Mouse (Mus musculus) stomach, adult 2 months (tissue): Measurements from ENCODE around the gene Olfr1291-ps1. TPM values are rescaled to one million over a fixed set of nuclear protein-coding genes. Genes with fewer than 3 reads are reported as not detected.

Experiments used
- polyA plus RNA-seq: library from polyadenylated mRNA; depleted of rRNA; stranded (reverse); fragments of >200 nt; gene quantifications from 2 replicates; pipeline ENCODE4 v1.2.3, GENCODE M21; 2012; rRNA removed

Olfr1291-ps1 gene
- polyA plus RNA-seq = not detected in 2 replicates

DNA sequence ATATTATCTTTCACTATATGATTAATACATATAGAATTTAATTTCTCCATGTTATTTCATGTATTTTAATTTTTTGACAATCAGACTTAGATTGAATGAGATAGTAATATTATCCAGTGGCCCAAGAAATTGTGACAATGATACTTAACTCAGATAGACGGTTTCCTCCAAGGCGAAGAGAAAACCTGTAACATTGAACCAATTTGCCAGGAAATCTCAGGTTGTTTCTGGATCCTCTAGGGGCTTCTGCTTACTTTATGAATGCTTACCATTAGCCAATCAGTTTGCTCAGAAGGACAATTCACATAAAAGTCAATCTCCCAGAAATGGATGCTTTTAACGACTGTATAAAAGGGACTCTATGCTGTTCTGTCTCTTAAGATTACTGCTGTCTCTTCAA, at the start of gene Olfr1291-ps1:
Gene Olfr1291-ps1 (plus strand): TSS at position 301 of the 400 bp plus-strand sequence.

DNA sequence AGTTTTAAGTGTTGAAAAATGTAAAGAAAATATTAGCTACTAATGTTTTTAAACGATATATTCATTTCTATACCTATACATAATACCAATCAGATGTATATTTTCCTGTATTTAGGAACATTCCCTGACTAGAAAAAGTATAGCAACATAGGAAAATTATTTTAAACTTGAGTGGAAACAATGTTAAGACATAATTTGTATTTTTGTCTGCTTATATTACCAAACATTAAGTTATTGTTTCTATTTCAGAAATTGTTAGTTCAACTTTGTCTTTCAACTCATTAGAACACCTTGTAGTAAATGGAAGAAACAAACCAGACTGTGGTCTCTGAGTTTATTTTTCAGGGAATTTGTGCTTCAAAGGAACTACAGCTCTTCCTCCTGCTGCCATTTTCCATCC, 48.1 kb upstream of the Olfr1291-ps1 start, which contains the start of gene Olfr1287:
Gene Olfr1287 (plus strand): TSS at position 301 of the 400 bp plus-strand sequence.

DNA sequence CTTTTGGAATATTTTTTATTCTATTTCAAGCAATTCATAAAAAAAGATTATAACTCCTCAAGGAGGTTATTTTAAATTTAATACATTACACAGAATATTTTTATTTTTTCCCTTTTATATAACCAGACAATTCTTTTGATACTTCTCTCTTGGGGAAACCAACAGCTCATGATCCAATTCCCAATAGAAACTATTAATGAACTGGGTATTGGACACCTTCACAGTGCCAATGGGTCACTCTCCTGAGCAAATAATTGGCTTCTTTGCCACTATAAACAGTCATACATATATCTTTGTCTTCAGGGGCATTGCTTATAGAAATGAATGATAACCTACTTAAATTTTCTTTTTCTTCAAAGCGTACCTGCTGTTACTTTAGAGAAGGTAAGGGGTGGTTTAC, 23.2 kb upstream of the Olfr1291-ps1 start, which contains the start of gene Olfr1288:
Gene Olfr1288 (plus strand): TSS at position 301 of the 400 bp plus-strand sequence.

DNA sequence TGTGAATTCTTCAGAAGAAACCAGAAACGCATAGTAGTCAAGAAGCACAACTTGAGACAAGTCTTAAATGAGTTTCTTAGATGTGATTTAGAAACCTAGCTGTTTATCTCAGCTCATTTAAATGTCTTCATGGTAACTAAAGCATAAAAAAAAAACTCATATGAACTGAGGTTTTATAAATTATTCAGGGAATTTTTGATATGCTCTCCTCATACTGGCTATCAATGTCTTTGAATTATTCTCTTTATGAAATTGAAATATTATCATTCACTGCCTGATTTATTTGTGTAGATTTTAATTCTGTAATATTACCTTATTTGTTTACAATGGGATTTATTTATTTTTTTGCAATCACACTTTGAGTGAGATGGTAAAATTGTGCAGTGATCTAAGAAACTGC, 16.5 kb upstream of the Olfr1291-ps1 start, which contains the start of gene Olfr1289:
Gene Olfr1289 (plus strand): TSS at position 301 of the 400 bp plus-strand sequence.

DNA sequence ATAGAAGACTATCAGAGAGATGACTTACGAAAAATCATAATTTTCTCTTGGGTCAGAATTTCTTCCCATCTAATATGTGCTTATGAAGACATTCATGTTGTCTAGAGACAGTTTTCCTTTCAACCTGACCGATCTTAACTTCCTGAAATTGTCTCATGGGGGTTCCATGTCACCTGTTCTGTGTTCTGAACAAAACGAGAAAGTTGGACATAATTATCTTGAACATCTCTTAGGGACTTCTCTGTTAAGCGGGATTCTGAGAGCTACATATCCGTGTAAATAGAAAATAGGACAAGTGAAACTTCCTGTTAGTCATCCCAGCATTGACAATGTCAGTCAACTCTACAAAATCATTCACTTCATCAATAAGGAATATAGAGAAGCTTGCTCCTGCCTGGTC, 3.3 kb upstream of the Olfr1291-ps1 start, which contains the start of gene Olfr1290:
Gene Olfr1290 (minus strand): TSS at position 101 of the 400 bp plus-strand sequence.

DNA sequence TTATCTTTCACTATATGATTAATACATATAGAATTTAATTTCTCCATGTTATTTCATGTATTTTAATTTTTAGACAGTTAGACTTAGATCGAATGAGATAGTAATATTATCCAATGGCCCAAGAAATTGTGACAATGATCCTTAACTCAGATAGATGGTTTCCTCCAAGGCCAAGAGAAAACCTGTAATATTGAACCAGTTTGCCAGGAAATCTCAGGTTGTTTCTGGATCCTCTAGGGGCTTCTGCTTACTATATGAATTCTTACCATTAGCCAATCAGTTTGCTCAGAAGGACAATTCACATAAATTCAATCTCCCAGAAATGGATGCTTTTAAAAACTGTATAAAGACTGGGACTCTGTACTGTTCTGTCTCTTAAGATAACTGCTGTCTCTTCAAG, 27.9 kb downstream of the Olfr1291-ps1 start, which contains the start of gene Olfr1293-ps:
Gene Olfr1293-ps (plus strand): TSS at position 301 of the 400 bp plus-strand sequence.

DNA sequence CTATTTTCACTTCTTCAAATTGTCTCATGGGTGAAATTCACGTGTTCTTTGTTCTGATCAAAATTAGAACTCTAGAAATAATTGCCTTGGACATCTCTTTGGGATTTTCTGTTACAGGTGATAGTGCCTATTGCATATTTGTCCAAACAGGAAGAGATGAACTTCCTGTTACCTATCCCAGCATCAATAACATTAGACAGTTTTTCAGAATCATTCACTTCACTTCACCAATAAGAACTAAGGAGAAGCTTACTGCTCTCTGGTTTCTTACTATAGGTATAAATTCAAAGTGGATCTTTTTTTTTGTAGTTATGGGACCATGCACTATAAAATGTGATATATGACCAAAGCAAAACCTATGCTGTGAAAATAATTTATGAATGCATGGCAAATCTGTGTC, 43.2 kb downstream of the Olfr1291-ps1 start, which contains the start of gene Olfr1294:
Gene Olfr1294 (minus strand): TSS at position 101 of the 400 bp plus-strand sequence.

Other genes starting within 250 kb of the Olfr1291-ps1 start
- gene Olfr1276, start 242.7 kb upstream of the Olfr1291-ps1 start, polyA plus RNA-seq = not detected in 2 replicates
- gene Olfr1277, start 223.1 kb upstream of the Olfr1291-ps1 start, polyA plus RNA-seq = not detected in 2 replicates
- gene Olfr1278, start 207.0 kb upstream of the Olfr1291-ps1 start, polyA plus RNA-seq = not detected in 2 replicates
- not detected in 2 replicates for gene Olfr1279, start 196.5 kb upstream of the Olfr1291-ps1 start, polyA plus RNA-seq
- gene Olfr1280, start 183.2 kb upstream of the Olfr1291-ps1 start, polyA plus RNA-seq = not detected in 2 replicates
- not detected in 2 replicates for gene Olfr1281, start 170.7 kb upstream of the Olfr1291-ps1 start, polyA plus RNA-seq
- not detected in 2 replicates for gene Olfr1282, start 161.1 kb upstream of the Olfr1291-ps1 start, polyA plus RNA-seq
- not detected in 2 replicates for gene Olfr1283, start 130.4 kb upstream of the Olfr1291-ps1 start, polyA plus RNA-seq
- gene Olfr1284, start 121.7 kb upstream of the Olfr1291-ps1 start, polyA plus RNA-seq = not detected in 2 replicates
- gene Olfr1286, start 74.1 kb upstream of the Olfr1291-ps1 start, polyA plus RNA-seq = not detected in 2 replicates
- not detected in 2 replicates for gene Olfr1287, start 48.0 kb upstream of the Olfr1291-ps1 start, polyA plus RNA-seq
- not detected in 2 replicates for gene Olfr1288, start 23.1 kb upstream of the Olfr1291-ps1 start, polyA plus RNA-seq
- gene Olfr1289, start 16.4 kb upstream of the Olfr1291-ps1 start, polyA plus RNA-seq = not detected in 2 replicates
- gene Olfr1290, start 3.4 kb upstream of the Olfr1291-ps1 start, polyA plus RNA-seq = not detected in 2 replicates
- not detected in 2 replicates for gene Olfr1293-ps, start 28.0 kb downstream of the Olfr1291-ps1 start, polyA plus RNA-seq
- gene Olfr1294, start 43.1 kb downstream of the Olfr1291-ps1 start, polyA plus RNA-seq = not detected in 2 replicates
- not detected in 2 replicates for gene Olfr1295, start 72.5 kb downstream of the Olfr1291-ps1 start, polyA plus RNA-seq
- not detected in 2 replicates for gene Olfr1297, start 129.3 kb downstream of the Olfr1291-ps1 start, polyA plus RNA-seq
- not detected in 2 replicates for gene Olfr1298, start 152.0 kb downstream of the Olfr1291-ps1 start, polyA plus RNA-seq
- not detected in 2 replicates for gene Olfr1299, start 164.2 kb downstream of the Olfr1291-ps1 start, polyA plus RNA-seq